Mouse (Mus musculus): ENCODE measurements around the gene Dnajb8. TPM values are rescaled to one million over a fixed set of nuclear protein-coding genes. Genes with fewer than 3 reads are reported as not detected.

The Dnajb8 gene
- polyA plus RNA-seq, 1 experiment from 2014 or later: not detected

GRCm38 (mm10) chr6:88215797-88216196 lies 6.3 kb upstream of the Dnajb8 start:
- Histone ChIP-seq H3K9me3 (peaks cover 5% of the 10 kb centered on the region; the same call in 1 of the 2 replicates), H3K36me3 (replicated peaks) (no peaks in the 10 kb centered on the region), H3K27ac (replicated peaks) (no peak overlapping the region), H3K4me1 (peaks cover 11% of the 10 kb centered on the region), H3K27me3 (replicated peaks; ENCODE audit: low read depth, poor library complexity, severe bottlenecking) (0 out of 2 replicates have a peak, but pooled peaks cover 12% of the 10 kb centered on the region), H3K4me3 (no peak overlapping the region)
- 44% methylated on average over 6 of the region's 6 CpGs for WGBS
- no peak for DNase-seq (ENCODE audit: low spot score)

- no peak for DNase-seq (ENCODE audit: low spot score)
- Histone ChIP-seq H3K27me3 (replicated peaks; ENCODE audit: low read depth, poor library complexity, severe bottlenecking) (0 out of 2 replicates have a peak, but pooled peaks cover 15% of the 10 kb centered on the region), H3K36me3 (replicated peaks) (no peaks in the 10 kb centered on the region), H3K4me1 (peaks cover 11% of the 10 kb centered on the region), H3K4me3 (no peak overlapping the region), H3K9me3 (peaks cover 5% of the 10 kb centered on the region; the same call in 1 of the 2 replicates), H3K27ac (replicated peaks) (no peak overlapping the region)
- 78% methylated on average over 4 of the region's 4 CpGs for WGBS
These were observed 5.9 kb upstream of the Dnajb8 start for GRCm38 (mm10) chr6:88216199-88216598.

DNA sequence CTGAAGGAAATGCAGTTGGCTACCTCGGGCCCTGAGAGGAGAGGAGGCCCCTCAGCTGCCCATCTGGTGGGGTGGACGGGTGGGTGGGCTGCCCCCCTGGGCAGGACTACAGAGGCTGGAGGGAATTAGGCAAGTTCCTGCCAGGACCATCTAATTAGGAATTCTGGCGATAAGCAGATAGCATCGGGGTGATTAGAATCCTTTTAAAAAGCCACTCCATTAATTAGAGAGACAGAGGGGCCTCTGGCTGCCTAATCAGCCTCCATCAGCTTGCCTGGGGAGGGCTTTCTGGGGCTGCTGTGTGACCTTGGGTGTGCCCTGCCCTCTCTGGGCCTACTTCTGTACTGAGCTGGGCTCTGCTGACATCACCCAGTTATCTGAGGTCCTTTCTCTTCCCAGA lies 3.0 kb upstream of the Dnajb8 start:
- Histone ChIP-seq H3K4me1 (peaks cover 15% of the 10 kb centered on the region), H3K36me3 (replicated peaks) (no peaks in the 10 kb centered on the region), H3K9me3 (peaks cover 5% of the 10 kb centered on the region; the same call in 1 of the 2 replicates), H3K4me3 (no peak overlapping the region), H3K27me3 (replicated peaks; ENCODE audit: low read depth, poor library complexity, severe bottlenecking) (peaks cover 18% of the 10 kb centered on the region; the same call in 1 of the 2 replicates), H3K27ac (replicated peaks) (no peak overlapping the region)
- 19% methylated on average over 4 of the region's 4 CpGs for WGBS
- no peak for DNase-seq (ENCODE audit: low spot score)

- peak; percentile 35 for DNase-seq (ENCODE audit: low spot score)
These were observed 4.5 kb downstream of the Dnajb8 start for GRCm38 (mm10) chr6:88226570-88226994.

GRCm38 (mm10) chr6:88227537-88227936 lies 5.5 kb downstream of the Dnajb8 start:
- no peak for DNase-seq (ENCODE audit: low spot score)
- Histone ChIP-seq H3K4me1 (peaks cover 28% of the 10 kb centered on the region), H3K27me3 (replicated peaks; ENCODE audit: low read depth, poor library complexity, severe bottlenecking) (peaks cover 57% of the 10 kb centered on the region), H3K27ac (replicated peaks) (no peak overlapping the region; the same call in 1 of the 2 replicates), H3K4me3 (no peak overlapping the region), H3K9me3 (no peaks in the 10 kb centered on the region), H3K36me3 (replicated peaks) (no peaks in the 10 kb centered on the region)
- 69% methylated on average over 7 of the region's 7 CpGs for WGBS

More at GRCm38 (mm10) chr6:88226570-88226994, 4.5 kb downstream of the Dnajb8 start:
- 13% methylated on average over 5 of the region's 5 CpGs for WGBS
- Histone ChIP-seq H3K36me3 (replicated peaks) (no peaks in the 10 kb centered on the region), H3K27ac (replicated peaks) (no peak overlapping the region), H3K4me3 (no peak overlapping the region), H3K9me3 (no peaks in the 10 kb centered on the region), H3K27me3 (replicated peaks; ENCODE audit: low read depth, poor library complexity, severe bottlenecking) (peaks cover 52% of the 10 kb centered on the region), H3K4me1 (peaks cover 32% of the 10 kb centered on the region)

DNA sequence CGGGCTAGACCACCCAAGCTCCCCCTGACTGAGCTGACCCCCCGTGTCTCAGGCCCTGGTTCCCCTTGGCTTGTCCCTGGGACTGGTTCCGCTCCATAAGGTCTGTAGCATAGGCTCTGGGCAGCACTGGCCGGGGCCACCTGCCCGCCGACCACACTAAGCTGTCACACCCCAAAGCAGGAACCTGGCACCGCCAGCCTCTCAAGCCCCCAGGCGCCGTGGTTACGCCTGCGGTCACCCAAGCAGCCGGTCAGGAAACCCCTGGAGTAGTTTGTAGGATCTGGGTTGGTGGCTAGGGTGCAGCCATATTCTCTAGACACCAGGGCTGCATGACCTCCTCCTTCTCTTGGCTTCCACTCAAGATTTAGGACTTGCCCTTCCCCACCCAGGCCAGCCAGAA lies 7.2 kb downstream of the Dnajb8 start:
- H3K27me3 ChIP-seq (replicated peaks; ENCODE audit: low read depth, poor library complexity, severe bottlenecking): peaks cover 68% of the 10 kb centered on the region

GRCm38 (mm10) chr6:88231821-88232220 lies 9.8 kb downstream of the Dnajb8 start:
- peaks cover 43% of the 10 kb centered on the region for H3K4me1 ChIP-seq
- peaks cover 83% of the 10 kb centered on the region for H3K27me3 ChIP-seq (replicated peaks; ENCODE audit: low read depth, poor library complexity, severe bottlenecking)
- WGBS: 87% methylated on average over 7 of the region's 7 CpGs

More for the DNA sequence above, 7.2 kb downstream of the Dnajb8 start:
- H3K9me3 ChIP-seq: no peaks in the 10 kb centered on the region
- H3K4me1 ChIP-seq: peaks cover 39% of the 10 kb centered on the region
- no peak overlapping the region for H3K4me3 ChIP-seq
- 85% methylated on average over 12 of the region's 12 CpGs for WGBS
- no peak overlapping the region for H3K27ac ChIP-seq (replicated peaks)
- no peaks in the 10 kb centered on the region for H3K36me3 ChIP-seq (replicated peaks)
- no peak for DNase-seq (ENCODE audit: low spot score)

GRCm38 (mm10) chr6:88232221-88232620 lies 10.2 kb downstream of the Dnajb8 start:
- no peaks in the 10 kb centered on the region for H3K9me3 ChIP-seq
- no peaks in the 10 kb centered on the region for H3K36me3 ChIP-seq (replicated peaks)
- H3K27ac ChIP-seq (replicated peaks): no peak overlapping the region
- H3K4me1 ChIP-seq: peaks cover 43% of the 10 kb centered on the region
- DNase-seq (ENCODE audit: low spot score): no peak
- 71% methylated on average over 6 of the region's 6 CpGs for WGBS
- no peak overlapping the region for H3K4me3 ChIP-seq
- peaks cover 87% of the 10 kb centered on the region for H3K27me3 ChIP-seq (replicated peaks; ENCODE audit: low read depth, poor library complexity, severe bottlenecking)

More at GRCm38 (mm10) chr6:88231821-88232220, 9.8 kb downstream of the Dnajb8 start:
- DNase-seq (ENCODE audit: low spot score): no peak
- Histone ChIP-seq H3K27ac (replicated peaks) (no peak overlapping the region), H3K9me3 (no peaks in the 10 kb centered on the region), H3K4me3 (no peak overlapping the region), H3K36me3 (replicated peaks) (no peaks in the 10 kb centered on the region)

- Histone ChIP-seq H3K36me3 (replicated peaks) (no peaks in the 10 kb centered on the region), H3K4me3 (no peak overlapping the region), H3K27me3 (replicated peaks; ENCODE audit: low read depth, poor library complexity, severe bottlenecking) (peaks cover 88% of the 10 kb centered on the region), H3K9me3 (no peaks in the 10 kb centered on the region), H3K4me1 (peaks cover 33% of the 10 kb centered on the region), H3K27ac (replicated peaks) (no peak overlapping the region)
- WGBS: 69% methylated on average over 8 of the region's 8 CpGs
- peak; percentile 34 for DNase-seq (ENCODE audit: low spot score)
These were observed 11.9 kb downstream of the Dnajb8 start for GRCm38 (mm10) chr6:88233996-88234395.

DNA sequence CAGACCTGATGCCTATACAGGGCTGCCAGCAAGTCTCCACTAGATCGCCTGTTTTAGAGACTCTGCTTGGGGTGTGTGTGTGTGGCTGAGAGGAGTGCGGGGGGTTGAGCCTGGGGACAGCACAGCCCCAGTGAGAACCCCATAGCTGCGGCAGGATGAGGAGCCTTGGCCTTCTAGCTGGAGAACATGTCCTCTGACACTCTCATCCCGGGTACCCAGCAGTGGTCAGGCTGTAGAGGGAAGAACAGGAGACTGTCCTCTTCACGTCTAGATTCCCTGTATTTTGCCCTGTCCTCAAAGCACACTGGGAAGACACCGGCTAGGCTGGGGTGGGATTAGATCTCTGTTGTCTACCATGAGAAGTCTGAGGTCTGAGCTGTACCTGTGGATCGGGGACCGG lies 13.4 kb downstream of the Dnajb8 start:
- no peaks in the 10 kb centered on the region for H3K36me3 ChIP-seq (replicated peaks)
- no peak overlapping the region for H3K4me3 ChIP-seq
- no peak for DNase-seq (ENCODE audit: low spot score)
- WGBS: 17% methylated on average over 8 of the region's 8 CpGs
- H3K27me3 ChIP-seq (replicated peaks; ENCODE audit: low read depth, poor library complexity, severe bottlenecking): peaks cover 92% of the 10 kb centered on the region
- peaks cover 33% of the 10 kb centered on the region for H3K4me1 ChIP-seq
- no peaks in the 10 kb centered on the region for H3K9me3 ChIP-seq
- peak overlapping the region; percentile 71; the same call in 1 of the 2 replicates for H3K27ac ChIP-seq (replicated peaks)

GRCm38 (mm10) chr6:88235983-88236382 lies 13.9 kb downstream of the Dnajb8 start:
- peak overlapping the region; percentile 71 for H3K27ac ChIP-seq (replicated peaks)
- peak; percentile 61 for DNase-seq (ENCODE audit: low spot score)

GRCm38 (mm10) chr6:88236513-88236912 lies 14.4 kb downstream of the Dnajb8 start:
- peak overlapping the region; percentile 47; the same call in 1 of the 2 replicates for H3K4me3 ChIP-seq
- H3K36me3 ChIP-seq (replicated peaks): no peaks in the 10 kb centered on the region
- peaks cover 39% of the 10 kb centered on the region for H3K4me1 ChIP-seq
- H3K9me3 ChIP-seq: no peaks in the 10 kb centered on the region
- 12% methylated on average over 7 of the region's 7 CpGs for WGBS
- peak overlapping the region; percentile 71; the same call in 1 of the 2 replicates for H3K27ac ChIP-seq (replicated peaks)
- peaks cover 95% of the 10 kb centered on the region for H3K27me3 ChIP-seq (replicated peaks; ENCODE audit: low read depth, poor library complexity, severe bottlenecking)
- DNase-seq (ENCODE audit: low spot score): no peak

More at GRCm38 (mm10) chr6:88235983-88236382, 13.9 kb downstream of the Dnajb8 start:
- no peaks in the 10 kb centered on the region for H3K9me3 ChIP-seq
- WGBS: 1% methylated on average over 17 of the region's 17 CpGs
- peak overlapping the region; percentile 47 for H3K4me3 ChIP-seq
- peaks cover 34% of the 10 kb centered on the region for H3K4me1 ChIP-seq
- no peaks in the 10 kb centered on the region for H3K36me3 ChIP-seq (replicated peaks)
- peaks cover 95% of the 10 kb centered on the region for H3K27me3 ChIP-seq (replicated peaks; ENCODE audit: low read depth, poor library complexity, severe bottlenecking)

- Histone ChIP-seq H3K36me3 (replicated peaks) (no peaks in the 10 kb centered on the region), H3K4me3 (peak overlapping the region; percentile 26), H3K27ac (replicated peaks) (peak overlapping the region; percentile 32; the same call in 1 of the 2 replicates), H3K27me3 (replicated peaks; ENCODE audit: low read depth, poor library complexity, severe bottlenecking) (peaks cover 74% of the 10 kb centered on the region), H3K4me1 (peaks cover 51% of the 10 kb centered on the region), H3K9me3 (no peaks in the 10 kb centered on the region)
- peak; percentile 85 for DNase-seq (ENCODE audit: low spot score)
- 2% methylated on average over 15 of the region's 15 CpGs for WGBS
These were observed 20.5 kb downstream of the Dnajb8 start for GRCm38 (mm10) chr6:88242604-88243003.

Measured in embryonic facial prominence, embryonic 10.5 days (tissue).